Mouse (Mus musculus) megakaryocyte, embryonic 14.5 days (primary cell): ENCODE measurements around the gene Igsf9.

Experiments
- FLI1 ChIP-seq: IDR thresholded peaks from 2 replicates; pipeline ENCODE4 v1.6.1; 2012; ENCODE audit warnings: low read length, inconsistent platforms, mixed read lengths
- GATA1 ChIP-seq: IDR thresholded peaks from 3 replicates; pipeline ENCODE4 v1.6.1; 2012; ENCODE audit warnings: mixed read lengths, low read length, inconsistent platforms, borderline replicate concordance

- TF ChIP-seq GATA1 (no peak), FLI1 (no peak)
Observed at GRCm38 (mm10) chr1:172514551-172515268, 33.1 kb downstream of the Igsf9 start.
